Mouse (Mus musculus) embryo, embryonic 9.5 days (tissue): ENCODE measurements around the gene Ccdc158.

Source experiments
- DNase-seq: peaks from one replicate; pipeline ENCODE4 v3.0.0-alpha.2; 2017; ENCODE audit errors: extremely low spot score

Gene Ccdc158

GRCm38 (mm10) chr5:92602691-92603690, 72.1 kb downstream of the Ccdc158 start, which contains the start of gene Stbd1:
TSS of gene Stbd1 (plus strand) at chr5:92603041.
- peak; percentile 89 for DNase-seq

GRCm38 (mm10) chr5:92599030-92599429, 76.0 kb downstream of the Ccdc158 start:
- no peak for DNase-seq

GRCm38 (mm10) chr5:92596865-92597264, 78.2 kb downstream of the Ccdc158 start:
- DNase-seq: no peak

- no peak for DNase-seq
Measured at GRCm38 (mm10) chr5:92595026-92595425, 80.0 kb downstream of the Ccdc158 start.

GRCm38 (mm10) chr5:92585932-92586331, 89.1 kb downstream of the Ccdc158 start:
- peak; percentile 10 for DNase-seq

- DNase-seq: no peak
Measured at GRCm38 (mm10) chr5:92579559-92579958, 95.5 kb downstream of the Ccdc158 start.

- no peak for DNase-seq
Measured at GRCm38 (mm10) chr5:92571232-92571631, 103.8 kb downstream of the Ccdc158 start.

- no peak for DNase-seq
Measured at GRCm38 (mm10) chr5:92562002-92562401, 113.1 kb downstream of the Ccdc158 start.

- DNase-seq: no peak
Measured at GRCm38 (mm10) chr5:92560201-92560600, 114.9 kb downstream of the Ccdc158 start.
